Mouse (Mus musculus): ENCODE data around the gene Slc25a22.

Slc25a22 gene

GRCm38 (mm10) chr7:141474160-141474559 is 36.5 kb upstream of the Slc25a22 start:
- in situ Hi-C loops (cut with MboI, MseI): no loop called here

GRCm38 (mm10) chr7:141472763-141473162 is 35.1 kb upstream of the Slc25a22 start:
- in situ Hi-C loops (cut with MboI, MseI): no loop called here

- in situ Hi-C loops (cut with MboI, MseI): no loop called here
Observed at GRCm38 (mm10) chr7:141472226-141472625, 34.5 kb upstream of the Slc25a22 start.

- in situ Hi-C loops (cut with MboI, MseI): no loop called here
Observed at GRCm38 (mm10) chr7:141471236-141471635, 33.5 kb upstream of the Slc25a22 start.

GRCm38 (mm10) chr7:141470637-141470944 is 32.9 kb upstream of the Slc25a22 start:
- in situ Hi-C loops (cut with MboI, MseI): no loop called here

- in situ Hi-C loops (cut with MboI, MseI): no loop called here
Observed at GRCm38 (mm10) chr7:141469901-141470636, 32.4 kb upstream of the Slc25a22 start.

- in situ Hi-C loops (cut with MboI, MseI): no loop called here
Observed at GRCm38 (mm10) chr7:141469352-141469751, 31.7 kb upstream of the Slc25a22 start.

GRCm38 (mm10) chr7:141468522-141469211 is 31.0 kb upstream of the Slc25a22 start:
- in situ Hi-C loops (cut with MboI, MseI): no loop called here

GRCm38 (mm10) chr7:141468164-141468521 is 30.5 kb upstream of the Slc25a22 start:
- in situ Hi-C loops (cut with MboI, MseI): no loop called here

GRCm38 (mm10) chr7:141467230-141468030 is 29.7 kb upstream of the Slc25a22 start, which contains the start of gene Cd151:
Gene Cd151 (plus strand): TSS chr7:141467392.
- in situ Hi-C loops (cut with MboI, MseI): no loop called here

- in situ Hi-C loops (cut with MboI, MseI): no loop called here
Observed at GRCm38 (mm10) chr7:141466607-141467148, 29.0 kb upstream of the Slc25a22 start.

- in situ Hi-C loops (cut with MboI, MseI): no loop called here
Observed at GRCm38 (mm10) chr7:141466045-141466394, 28.3 kb upstream of the Slc25a22 start.

- in situ Hi-C loops (cut with MboI, MseI): no loop called here
Observed at GRCm38 (mm10) chr7:141465388-141466044, 27.8 kb upstream of the Slc25a22 start.

- in situ Hi-C loops (cut with MboI, MseI): no loop called here
Observed at GRCm38 (mm10) chr7:141464603-141465201, 27.0 kb upstream of the Slc25a22 start.

GRCm38 (mm10) chr7:141463824-141464602 is 26.3 kb upstream of the Slc25a22 start:
- in situ Hi-C loops (cut with MboI, MseI): no loop called here

GRCm38 (mm10) chr7:141462333-141462821 is 24.7 kb upstream of the Slc25a22 start:
- in situ Hi-C loops (cut with MboI, MseI): no loop called here

GRCm38 (mm10) chr7:141461521-141462332 is 24.0 kb upstream of the Slc25a22 start:
- in situ Hi-C loops (cut with MboI, MseI): no loop called here

- in situ Hi-C loops (cut with MboI, MseI): no loop called here
Observed at GRCm38 (mm10) chr7:141460391-141461113, 22.9 kb upstream of the Slc25a22 start, which contains the start of gene Cracr2b. Gene Cracr2b (plus strand): TSS chr7:141461094.

GRCm38 (mm10) chr7:141460001-141460390 is 22.3 kb upstream of the Slc25a22 start:
- in situ Hi-C loops (cut with MboI, MseI): no loop called here

Data from T-helper 17 cell (primary cell).